Mouse (Mus musculus) brain, embryonic 18.5 days (tissue): Measurements from ENCODE around the gene Zmiz1.

Source experiments
- DNase-seq: peaks from one replicate; pipeline ENCODE4 v3.0.0-alpha.2; 2012; ENCODE audit warnings: low read depth, low spot score

The Zmiz1 gene

DNA sequence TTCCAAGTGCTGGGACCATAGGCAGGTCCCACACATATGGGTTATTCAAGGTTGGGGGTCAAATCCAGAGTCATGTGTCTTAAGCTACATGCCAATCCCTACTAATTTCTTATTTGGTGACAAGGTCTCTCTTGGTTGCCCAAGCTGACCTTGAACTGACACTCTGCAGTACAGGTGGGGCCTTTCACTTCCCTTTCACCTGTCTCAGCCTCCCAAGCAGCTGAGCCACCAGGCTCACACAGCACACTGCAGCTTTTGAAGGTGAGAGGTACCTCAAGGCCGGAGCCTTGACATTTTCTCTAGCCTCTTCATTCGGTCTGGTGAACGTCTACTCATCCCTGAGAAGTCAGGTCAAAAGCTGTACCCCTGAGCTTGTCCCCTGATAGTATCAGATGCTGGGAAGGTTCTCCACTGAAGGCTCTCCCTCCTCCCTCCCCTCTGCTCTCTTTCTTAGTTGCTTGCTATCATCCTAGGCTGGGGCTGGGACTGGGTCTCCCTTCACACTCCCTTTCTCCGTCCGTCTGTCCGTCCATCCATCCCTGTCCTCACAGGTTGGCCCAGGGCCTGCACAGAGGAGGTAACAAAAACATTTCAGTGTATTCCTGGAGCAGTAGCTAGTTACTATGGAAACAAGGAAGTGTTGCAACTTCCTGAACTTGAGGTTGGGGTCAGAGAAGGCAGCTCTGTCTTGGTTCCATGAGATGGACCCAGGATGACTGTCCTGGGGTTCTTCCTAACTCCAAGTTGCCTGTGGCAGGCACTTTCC, 13.3 kb downstream of the Zmiz1 start:
- DNase-seq = no peak

DNA sequence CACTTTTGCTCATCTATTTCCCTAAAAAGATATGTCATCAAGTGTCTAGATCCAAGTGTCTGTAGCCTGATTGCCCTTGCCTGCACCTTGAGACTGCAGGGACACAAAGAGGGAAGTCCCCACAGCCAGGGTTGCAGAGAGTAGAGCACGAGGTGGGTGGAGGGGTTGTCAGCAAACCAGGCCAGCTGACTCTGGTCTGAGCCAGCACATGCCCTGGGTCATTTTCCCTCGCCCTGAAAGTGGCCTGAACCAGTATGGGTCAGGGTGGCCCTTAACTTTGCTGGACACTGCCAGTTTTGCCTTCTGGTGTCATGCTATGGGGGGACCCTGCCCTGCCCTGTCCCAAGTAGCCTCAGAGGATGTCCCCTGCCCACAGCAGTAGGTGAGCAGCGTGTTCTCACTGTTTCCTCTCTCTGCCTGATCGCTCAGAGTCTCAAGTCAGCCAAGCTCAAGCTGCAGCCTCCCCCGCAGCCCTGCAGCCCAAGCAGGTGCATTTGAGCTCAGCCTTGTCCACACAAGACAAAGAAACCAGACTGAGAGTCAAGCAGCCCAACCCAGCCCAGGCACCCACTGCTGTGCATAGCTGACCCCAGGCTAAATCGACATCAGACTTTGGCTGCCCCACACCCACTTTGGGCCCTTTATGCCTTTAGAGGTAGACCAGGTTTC, 14.1 kb downstream of the Zmiz1 start:
- no peak for DNase-seq

DNA sequence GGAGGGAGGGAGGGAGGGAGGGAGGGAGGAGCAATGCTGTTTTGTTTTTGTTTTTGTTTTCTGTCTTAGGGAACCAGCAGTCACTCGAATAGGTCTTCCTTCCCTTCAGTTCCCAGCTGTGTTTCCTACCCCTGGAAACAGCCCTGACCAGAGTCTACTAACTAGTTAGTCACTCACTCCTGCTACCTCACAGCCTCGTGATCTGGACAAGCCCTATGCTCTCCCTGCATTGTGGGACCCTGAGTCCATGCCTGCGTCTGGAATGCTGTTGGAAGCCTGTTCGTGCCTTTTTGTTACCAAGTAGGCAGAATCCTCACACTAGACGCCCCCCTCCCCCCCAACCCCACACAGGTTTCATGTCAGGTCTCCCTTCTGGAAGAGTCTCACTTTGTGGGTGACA, 15.0 kb downstream of the Zmiz1 start:
- no peak for DNase-seq

DNA sequence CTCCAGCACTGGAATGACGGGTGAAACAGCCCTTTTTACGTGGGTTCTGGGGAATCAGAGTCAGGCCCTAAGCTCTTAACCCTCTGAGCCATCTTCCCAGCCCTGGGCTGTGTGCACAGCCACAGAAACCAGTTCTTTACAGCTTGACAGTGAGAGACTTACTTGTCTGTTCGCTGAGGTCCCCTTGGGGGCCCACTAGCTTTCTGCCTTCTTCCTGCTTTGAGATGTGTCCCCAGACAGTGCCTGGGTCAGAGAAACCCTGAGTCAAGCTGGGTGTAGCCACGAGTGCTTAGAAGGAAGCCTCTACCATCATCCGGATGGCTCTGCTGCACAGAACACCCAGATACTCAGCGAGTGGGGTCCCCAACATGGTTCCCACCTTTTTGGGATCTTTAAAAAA, 15.7 kb downstream of the Zmiz1 start:
- no peak for DNase-seq

DNA sequence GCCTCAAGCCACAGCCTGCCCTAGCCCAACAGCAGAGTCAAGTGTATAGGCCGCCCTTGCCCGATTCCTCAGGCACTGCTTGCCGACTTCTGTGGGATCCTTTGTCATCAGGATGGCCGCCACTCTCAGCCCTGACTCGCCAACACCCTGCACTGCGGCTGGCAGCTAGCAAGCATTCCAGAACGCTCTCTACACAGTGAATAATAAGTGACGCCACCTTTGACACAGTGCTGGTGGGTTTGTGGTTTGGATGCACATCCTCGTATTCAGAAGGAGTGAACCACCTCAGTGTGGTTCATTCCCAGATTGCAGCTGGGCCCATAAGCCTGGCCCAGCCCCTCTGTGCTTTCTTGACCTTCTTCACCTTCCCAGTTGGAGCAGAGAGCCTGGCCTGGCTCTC, 17.1 kb downstream of the Zmiz1 start:
- no peak for DNase-seq

DNA sequence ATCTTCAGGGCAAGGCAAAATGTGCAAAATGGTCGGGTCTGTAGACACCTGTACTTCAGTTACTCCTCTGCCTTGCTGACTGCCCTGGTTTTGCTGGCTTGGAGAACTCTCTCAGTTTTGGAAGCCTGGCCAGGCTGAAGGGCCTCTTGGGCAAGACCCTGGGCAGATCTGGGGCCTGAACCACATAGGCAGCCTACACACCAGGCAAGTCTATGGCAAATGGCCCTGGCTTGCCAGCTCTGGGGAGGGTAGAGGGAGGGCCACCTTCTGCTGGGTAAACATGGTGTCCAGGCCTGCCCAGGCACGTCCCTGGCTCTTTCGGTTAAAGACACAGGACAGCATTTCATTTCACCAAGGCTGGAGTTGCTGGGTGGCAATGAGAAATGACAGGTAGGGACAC, 17.5 kb downstream of the Zmiz1 start:
- DNase-seq = no peak

DNA sequence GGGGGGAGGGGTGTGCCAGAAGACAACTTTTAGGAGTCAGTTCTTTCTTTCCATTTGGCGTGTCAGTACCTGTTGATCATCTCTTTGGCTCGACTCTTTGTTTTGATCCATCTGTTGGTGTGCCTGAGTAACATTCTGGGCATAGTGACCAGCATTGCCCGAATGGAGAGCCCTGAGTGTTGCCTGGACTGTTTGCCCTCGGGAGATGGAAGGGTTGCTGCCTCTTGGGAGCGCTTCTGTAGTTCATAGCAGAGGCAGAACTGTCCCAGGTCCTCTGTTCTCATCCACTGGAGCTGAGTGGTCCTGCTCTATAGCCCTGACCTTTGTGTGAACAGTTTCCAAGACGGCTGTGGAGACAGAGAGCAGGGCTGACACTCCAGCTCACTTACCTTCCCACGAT, 18.3 kb downstream of the Zmiz1 start:
- DNase-seq = no peak

DNA sequence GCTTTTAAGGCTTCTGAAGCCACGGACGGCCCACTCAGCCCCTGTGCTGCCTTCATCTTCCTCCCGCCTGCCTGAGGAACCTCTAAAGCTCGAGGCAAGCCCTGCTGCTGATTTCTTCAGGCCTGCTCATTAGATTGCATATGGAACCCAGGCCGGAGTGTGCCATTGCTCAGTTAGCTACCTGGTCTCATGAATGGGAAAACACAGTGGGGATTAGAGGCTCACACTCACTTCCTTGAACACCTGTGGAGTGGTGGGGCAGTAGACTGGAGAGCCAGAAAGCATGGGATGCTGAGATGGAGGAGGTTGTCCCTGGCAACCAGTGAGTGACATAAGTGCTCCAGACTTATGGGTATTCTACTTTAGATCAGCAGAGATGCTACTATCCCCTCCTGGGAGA, 19.3 kb downstream of the Zmiz1 start:
- no peak for DNase-seq

DNA sequence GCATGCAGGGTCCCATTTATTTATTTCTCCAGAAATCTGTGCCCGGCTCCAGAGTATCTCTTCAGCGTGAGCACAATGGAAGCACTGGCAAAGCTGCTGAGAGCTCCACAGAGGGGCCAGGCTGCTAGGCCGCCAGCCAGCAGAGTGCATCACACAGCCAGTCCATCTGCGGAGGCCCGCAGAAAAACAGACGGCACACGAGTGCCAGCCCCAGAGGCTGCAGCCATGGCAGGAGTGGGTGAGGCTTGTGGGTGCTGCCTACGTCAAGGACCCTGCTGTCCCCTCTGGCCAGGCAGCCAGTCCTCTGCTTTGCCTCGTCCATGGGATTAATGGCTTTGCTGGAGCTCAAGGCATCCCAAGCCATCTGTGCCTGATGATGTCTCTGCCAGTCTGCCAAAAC, 19.8 kb downstream of the Zmiz1 start:
- no peak for DNase-seq

DNA sequence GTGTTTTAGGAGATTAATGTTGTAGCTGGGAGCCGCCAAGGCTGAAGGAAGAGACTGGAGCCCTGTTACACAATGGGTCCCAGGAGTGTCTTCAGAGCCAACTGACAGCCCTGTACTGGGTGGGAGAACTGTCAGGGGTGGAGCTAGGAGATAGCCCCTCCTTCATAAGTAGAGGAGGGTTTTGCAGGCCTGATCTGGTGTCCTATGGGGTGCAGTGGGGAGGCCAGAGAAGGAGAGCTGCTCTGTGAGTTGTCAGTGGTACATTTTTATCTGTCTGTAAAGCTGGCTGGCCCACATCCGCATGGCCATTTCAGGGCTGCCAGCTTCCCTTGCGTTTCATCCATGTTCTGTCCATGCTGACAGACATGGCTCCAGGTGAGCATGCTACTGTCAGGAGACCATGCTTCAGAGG, 20.9 kb downstream of the Zmiz1 start:
- no peak for DNase-seq

DNA sequence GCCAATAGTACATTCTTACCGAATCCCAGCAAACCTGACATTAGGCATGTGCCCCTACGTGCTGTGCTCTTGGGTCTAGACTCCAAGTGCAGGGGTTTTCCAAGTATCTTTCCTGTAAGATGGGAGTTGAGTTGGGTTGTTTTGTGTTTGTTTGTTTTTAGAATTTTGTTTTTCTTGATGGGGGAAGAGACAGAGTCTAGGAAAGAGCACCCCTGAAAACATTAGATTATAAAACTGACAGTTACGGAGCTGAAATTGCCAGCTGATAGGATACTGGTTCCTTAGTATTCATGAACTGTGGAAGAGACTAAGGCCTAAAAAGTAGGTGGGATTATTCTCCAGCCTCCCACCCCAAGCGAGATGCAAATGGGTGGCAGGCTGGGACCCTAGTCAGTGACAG, 21.5 kb downstream of the Zmiz1 start:
- DNase-seq = no peak

DNA sequence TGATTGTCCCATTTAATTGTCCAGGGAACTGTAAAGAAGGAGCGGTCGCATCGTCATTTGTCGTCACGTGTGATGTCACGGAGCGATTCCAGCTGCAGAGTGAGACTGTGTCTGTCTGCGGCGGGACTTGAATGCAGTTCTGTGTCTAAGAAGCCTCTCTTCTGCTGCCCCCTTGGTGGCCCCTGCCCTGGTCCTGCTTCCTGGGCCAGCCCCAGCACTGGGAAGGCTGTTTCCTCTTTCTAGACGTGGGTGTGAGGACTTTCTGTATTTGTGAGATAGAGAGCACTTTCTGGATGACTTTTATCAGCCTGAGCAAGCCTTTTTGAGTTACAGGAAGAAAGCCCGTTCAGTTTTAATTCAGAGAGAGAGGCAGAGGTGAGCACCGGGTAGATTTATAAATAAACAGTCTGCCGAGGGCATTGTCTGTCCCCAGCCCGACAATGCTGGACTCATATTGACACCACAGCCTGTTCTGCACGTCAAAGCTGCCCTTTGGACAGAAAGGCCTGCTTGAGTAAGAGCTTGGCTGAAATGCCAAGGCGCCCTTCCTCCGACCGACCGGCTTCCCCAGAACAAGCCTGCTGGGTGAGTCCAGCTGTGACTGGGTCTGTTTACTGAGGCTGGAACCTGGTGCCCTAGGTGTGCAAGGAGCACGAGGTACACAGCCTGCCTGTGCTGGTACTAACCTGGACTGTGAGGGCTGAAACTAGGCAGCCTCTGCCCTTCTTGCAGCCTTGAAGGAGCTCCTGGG, 22.1 kb downstream of the Zmiz1 start:
- DNase-seq = no peak

DNA sequence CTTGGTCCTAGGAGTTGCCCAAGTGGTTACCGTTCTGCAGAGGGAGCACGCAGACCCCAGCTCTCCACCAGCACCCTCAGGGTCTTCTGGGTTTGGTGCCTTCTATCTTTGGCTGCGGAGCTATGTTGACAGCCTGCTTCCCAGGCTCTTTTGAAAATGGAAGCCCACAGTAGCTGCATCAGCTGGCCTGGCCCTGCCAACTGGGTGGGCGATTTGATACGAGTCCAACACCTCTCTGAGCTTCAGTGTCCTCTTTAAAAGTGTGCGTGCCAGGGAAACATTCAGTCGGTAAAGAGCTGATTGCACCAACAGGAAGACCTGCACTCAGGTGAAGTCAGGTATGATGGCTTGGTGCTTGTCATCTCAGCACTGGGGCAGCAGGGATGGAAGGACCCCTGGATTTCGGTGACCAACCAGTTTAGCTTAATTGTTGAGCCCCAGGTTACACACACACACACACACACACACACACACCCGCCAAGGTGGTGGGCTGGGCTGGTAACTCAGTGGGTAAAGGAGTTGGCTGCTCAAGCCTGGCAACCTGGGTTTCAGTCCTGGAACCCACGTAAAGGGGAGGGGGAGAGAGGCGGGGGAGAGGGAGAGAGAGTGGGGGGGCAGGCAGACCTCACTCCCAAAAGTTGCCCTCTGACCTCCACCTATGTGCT, 22.8 kb downstream of the Zmiz1 start:
- no peak for DNase-seq

DNA sequence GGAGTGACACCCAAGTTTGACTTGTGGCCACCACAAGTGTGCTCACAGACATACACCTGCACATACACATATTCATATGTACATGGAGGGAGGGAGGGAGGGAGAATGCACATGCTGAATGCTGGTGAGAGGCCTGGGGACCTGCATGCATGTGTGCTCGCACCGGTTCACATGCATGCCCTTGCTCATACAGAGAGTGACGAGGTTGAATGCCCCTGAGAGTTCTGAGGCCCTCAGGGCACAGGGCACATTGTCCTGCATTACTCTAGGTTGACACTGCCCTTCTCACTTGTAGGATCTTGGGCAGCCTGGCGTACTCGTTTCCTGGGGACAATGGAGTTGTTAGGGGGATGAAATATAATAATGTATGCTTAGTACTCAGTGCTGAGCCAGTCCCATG, 23.4 kb downstream of the Zmiz1 start:
- no peak for DNase-seq

DNA sequence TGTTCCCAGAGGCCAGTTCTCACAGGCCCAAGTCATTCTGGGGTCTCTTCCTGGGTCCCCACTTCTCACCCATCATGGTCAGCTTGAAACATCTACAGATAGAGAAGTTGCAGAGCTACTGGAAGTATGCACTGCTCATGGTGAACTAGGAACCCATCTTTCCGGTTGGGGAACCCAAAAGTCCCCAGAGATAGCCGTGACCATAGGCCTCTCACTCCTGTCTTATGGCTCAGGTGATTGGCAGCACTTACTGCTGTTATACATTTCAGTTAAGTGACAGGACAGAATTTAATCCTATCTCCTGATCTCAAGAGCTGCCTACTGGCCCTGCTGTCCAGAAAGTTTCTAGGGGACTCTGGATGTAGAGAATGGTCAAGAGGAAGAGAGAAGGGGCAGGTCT, 24.3 kb downstream of the Zmiz1 start:
- DNase-seq = no peak

DNA sequence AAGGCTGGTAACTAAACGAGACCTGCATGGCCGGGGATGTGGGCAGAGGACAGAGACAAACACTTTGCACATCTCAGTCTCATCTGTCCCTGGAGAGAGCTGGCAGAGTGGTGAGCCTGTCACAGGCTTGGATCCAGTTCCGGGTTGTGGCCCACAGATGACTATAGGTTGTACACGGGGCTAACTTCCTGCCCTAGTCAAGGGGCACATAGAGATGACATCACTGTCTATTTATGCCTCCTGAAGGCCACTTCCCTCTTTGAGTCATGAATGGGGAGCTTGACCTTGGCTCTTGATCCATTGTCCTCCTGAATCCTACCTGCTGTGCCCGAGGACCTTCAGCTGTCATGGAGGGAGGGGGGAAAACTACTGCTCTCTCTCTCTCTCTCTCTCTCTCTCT, 25.1 kb downstream of the Zmiz1 start:
- DNase-seq = no peak

DNA sequence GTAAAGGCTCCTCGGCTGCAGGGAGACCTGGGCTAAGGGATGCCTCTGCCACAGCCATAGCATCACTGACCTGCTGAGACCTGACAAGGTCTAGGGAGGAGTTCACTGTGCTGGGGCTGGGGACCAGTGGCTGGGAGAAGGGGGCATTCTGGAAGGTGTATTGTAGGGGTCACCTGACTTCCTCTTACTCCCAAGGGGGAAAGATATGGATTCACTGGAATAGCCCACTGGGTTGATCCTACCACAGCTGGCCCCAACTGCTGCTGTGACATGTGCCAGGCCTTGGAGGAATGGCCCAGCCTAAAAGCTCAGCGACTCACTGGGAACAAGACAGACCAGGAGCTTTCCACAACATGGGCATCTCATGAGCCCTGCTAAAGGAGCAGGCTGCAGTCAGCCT, 27.2 kb downstream of the Zmiz1 start:
- DNase-seq = no peak

DNA sequence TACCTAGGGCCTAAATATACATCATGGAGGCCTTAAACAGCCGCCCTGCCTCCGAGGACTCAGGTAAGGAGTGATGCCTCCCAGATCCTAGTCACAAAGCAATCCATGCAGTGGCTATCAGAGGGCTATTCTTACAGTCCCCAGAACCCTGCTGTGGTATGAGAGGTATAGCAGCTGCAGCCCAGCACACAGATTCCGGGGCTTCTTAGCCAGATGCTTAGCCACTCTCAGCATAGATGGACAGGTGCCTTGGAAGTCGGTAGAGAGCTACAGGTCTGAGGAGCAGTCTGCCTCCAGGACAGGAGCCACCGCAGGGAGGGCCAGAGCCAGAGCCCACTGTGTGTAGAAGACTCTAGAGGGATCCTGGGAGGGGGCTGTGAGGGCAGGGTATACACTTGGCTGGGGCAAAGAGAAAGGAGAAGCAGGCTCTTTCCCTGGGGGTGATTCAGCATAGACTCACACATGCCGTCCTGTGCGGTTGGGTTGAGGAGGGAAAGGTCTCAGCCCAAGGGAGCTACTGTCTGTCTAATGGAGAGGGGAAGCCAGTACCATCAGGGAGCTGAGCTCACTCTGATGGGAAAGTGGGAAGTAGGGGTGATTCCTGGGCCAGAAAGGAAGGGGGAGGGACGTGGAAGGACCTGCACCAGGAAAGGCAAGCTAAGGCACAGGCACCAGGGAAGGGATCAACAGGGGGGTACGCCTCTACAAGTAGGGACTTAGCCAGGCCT, 27.9 kb downstream of the Zmiz1 start:
- DNase-seq = no peak

DNA sequence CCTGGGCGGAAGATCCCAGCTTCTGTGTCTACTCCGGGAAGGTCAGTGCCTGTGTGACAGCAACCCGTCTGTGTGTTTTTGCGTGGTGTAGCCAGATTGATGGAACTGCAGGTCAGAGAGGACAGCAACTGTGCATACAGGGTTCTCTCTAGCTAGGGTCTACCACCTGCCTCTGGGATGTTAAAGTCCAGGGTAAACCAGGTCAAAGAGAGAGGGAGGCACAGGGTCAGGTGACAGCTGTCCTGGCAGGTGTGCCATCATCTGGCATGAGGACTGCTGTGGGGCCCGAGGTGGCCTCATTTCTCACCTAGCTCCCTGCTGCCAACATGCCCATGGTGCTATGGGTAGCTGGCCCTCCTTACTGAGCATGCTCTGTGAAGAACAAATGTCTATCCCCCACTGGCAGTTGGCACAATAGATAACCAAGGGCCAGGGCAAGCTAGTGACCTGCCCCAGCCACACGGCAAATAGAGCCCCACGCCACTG, 28.5 kb downstream of the Zmiz1 start:
- no peak for DNase-seq

DNA sequence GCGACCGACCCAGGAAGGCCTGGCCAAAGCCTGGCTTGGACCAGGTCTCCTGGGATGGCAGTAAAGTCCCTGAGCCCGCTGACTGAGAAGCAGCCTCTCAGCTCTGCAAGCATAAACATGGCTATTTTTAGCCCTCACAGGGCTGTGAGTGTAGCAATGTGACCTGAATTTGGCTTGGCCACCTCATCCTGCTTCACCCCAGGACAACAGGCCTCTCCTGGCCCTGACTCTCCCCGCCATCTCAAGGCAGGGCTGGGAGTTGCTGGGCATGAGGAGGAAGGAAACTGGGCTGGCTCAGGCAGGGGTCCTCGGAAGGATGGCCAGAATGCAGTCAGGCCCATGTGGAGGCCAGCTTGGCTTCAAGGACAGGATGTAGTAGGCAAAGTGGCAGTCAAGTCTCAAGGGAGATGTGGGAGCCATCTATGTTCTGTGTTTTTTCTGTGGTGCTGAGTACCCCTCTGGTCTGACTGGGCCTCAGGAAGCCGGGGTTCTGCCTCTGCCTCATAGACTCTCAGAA, 29.2 kb downstream of the Zmiz1 start:
- DNase-seq = no peak
